Mouse (Mus musculus) MEL (cell line): Measurements from ENCODE around the gene Inpp5k.

ENCODE experiments used
- BHLHE40 ChIP-seq: IDR thresholded peaks from 2 replicates; pipeline ENCODE4 v1.6.1; 2012; ENCODE audit warnings: low read depth, mild to moderate bottlenecking, inconsistent platforms, low read length, improper control_type of control experiment, borderline replicate concordance
- CTCF ChIP-seq, 3 experiments: IDR thresholded peaks in 2 of 3; conservative IDR thresholded peaks in 1 of 3; 2 replicates each; pipeline ENCODE4 v1.5.1; 2011 to 2012; ENCODE audit warnings: low read length in 3 of 3, low read depth in 2 of 3, mild to moderate bottlenecking in 2 of 3, improper control_type of control experiment in 1 of 3, inconsistent platforms in 1 of 3, mixed read lengths in 1 of 3, moderate library complexity in 1 of 3; ENCODE audit not compliant: control insufficient read depth in 1 of 3, insufficient read depth in 1 of 3, poor library complexity in 1 of 3, severe bottlenecking in 1 of 3
- EP300 ChIP-seq, 2 experiments: IDR thresholded peaks; 2 replicates each; pipeline ENCODE4 v1.6.1; 2011; ENCODE audit warnings: improper control_type of control experiment in 2 of 2, low read length in 2 of 2, low read depth in 1 of 2, mild to moderate bottlenecking in 1 of 2
- MAFK ChIP-seq: IDR thresholded peaks from 2 replicates; pipeline ENCODE4 v1.6.1; 2011; ENCODE audit warnings: low read depth, mild to moderate bottlenecking, low read length, improper control_type of control experiment, borderline replicate concordance
- MAX ChIP-seq: IDR thresholded peaks from 2 replicates; pipeline ENCODE4 v1.6.1; 2011; ENCODE audit warnings: low read length, improper control_type of control experiment
- MAZ ChIP-seq: IDR thresholded peaks from 2 replicates; pipeline ENCODE4 v1.6.1; 2012; ENCODE audit warnings: low read depth, mild to moderate bottlenecking, inconsistent platforms, low read length, improper control_type of control experiment
- MEF2A ChIP-seq: IDR thresholded peaks from 2 replicates; pipeline ENCODE4 v1.6.1; 2014; ENCODE audit warnings: low read depth, mild to moderate bottlenecking, inconsistent platforms, low read length, improper control_type of control experiment; ENCODE audit not compliant: poor library complexity, insufficient replicate concordance, severe bottlenecking; ENCODE audit errors: extremely low read depth
- MYB ChIP-seq: IDR thresholded peaks from 2 replicates; pipeline ENCODE4 v1.6.1; 2011; ENCODE audit warnings: mild to moderate bottlenecking, low read depth, low read length, improper control_type of control experiment
- POLR2A ChIP-seq, 2 experiments: IDR thresholded peaks; 2 replicates each; pipeline ENCODE4 v1.6.1; 2011 to 2012; ENCODE audit warnings: low read length in 2 of 2, mild to moderate bottlenecking in 2 of 2, control low read depth in 1 of 2, improper control_type of control experiment in 1 of 2, low read depth in 1 of 2, moderate library complexity in 1 of 2; ENCODE audit not compliant: control insufficient read depth in 1 of 2, insufficient read depth in 1 of 2, poor library complexity in 1 of 2
- ZC3H11A ChIP-seq: IDR thresholded peaks from 2 replicates; pipeline ENCODE4 v1.6.1; 2012; ENCODE audit warnings: low read depth, mild to moderate bottlenecking, inconsistent platforms, low read length, improper control_type of control experiment
- ZKSCAN1 ChIP-seq: IDR thresholded peaks from 2 replicates; pipeline ENCODE4 v1.6.1; 2012; ENCODE audit warnings: low read depth, mild to moderate bottlenecking, inconsistent platforms, low read length, improper control_type of control experiment, moderate library complexity

DNA sequence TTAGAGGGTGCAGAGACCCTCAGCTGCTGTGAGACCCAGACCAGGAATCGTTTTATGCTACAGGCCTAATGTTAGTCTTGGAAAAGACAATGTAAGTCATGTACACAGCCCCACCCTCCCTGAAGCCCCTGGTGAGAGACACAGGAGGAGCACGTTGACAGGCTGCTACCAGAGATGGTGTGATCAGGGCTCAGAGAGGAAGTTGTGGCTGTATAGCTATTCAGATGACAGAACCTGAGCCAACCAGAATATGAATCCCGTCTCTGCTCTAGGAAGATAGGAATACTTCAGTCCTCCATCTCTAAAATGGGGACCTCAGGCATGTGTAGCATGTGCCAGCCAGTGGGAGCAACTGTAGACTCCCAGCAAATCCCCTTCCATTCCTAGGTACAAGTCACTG lies 37.8 kb downstream of the Inpp5k start:
- TF ChIP-seq MAFK (no peak), CTCF (IDR thresholded peaks at IDR 0.05 in 2 of 3, conservative IDR thresholded peaks at IDR 0.05 in 1 of 3; ENCODE audit: control insufficient read depth in 1 of 3, insufficient read depth in 1 of 3, low read depth in 2 of 3, low read length in 3 of 3, poor library complexity in 1 of 3, severe bottlenecking in 1 of 3) (no peak), MAZ (no peak), MAX (no peak), MYB (no peak), BHLHE40 (no peak), ZKSCAN1 (no peak), POLR2A (IDR thresholded peaks at IDR 0.05; ENCODE audit: control insufficient read depth in 1 of 2, insufficient read depth in 1 of 2, low read depth in 1 of 2, low read length in 2 of 2, poor library complexity in 1 of 2) (no peak), EP300 (IDR thresholded peaks at IDR 0.05; ENCODE audit: low read depth in 1 of 2, low read length in 2 of 2) (no peak), ZC3H11A (no peak), MEF2A (no peak)
